Mouse (Mus musculus) hindbrain, postnatal 0 days (tissue): ENCODE measurements at regions not wholly inside any gene's neighbourhood (a gene's known extent, or its start where the extent isn't known, plus 50 kb on each side); places are given as distances from the start of the nearest gene placed in this dataset.
"Not testable (repeated sequence)": the region's sequence is repeated elsewhere in the genome, so short reads cannot be mapped to it uniquely, and the experiment has no call there.

Experiments
- ATAC-seq: fragments of 200-750 bp; cut with Nextera tagmentation; 2 replicates; pipeline ENCODE4 v1.8.0; 2017; ENCODE audit warnings: mild to moderate bottlenecking, moderate TSS enrichment, moderate library complexity
- DNase-seq: peaks from one replicate; pipeline ENCODE4 v3.0.0-alpha.2; 2015; ENCODE audit warnings: low spot score
- H3K27ac ChIP-seq: fragments of 300-500 bp; sonication (generic); 2 replicates; pipeline ENCODE4 v1.5.1; 2014; ENCODE audit warnings: mild to moderate bottlenecking
- H3K27me3 ChIP-seq: fragments of 300-500 bp; sonication (generic); 2 replicates; pipeline ENCODE4 v1.6.1; 2014; ENCODE audit warnings: low read length, mixed read lengths; ENCODE audit not compliant: insufficient read depth
- H3K36me3 ChIP-seq: fragments of 300-500 bp; sonication (generic); 2 replicates; pipeline ENCODE4 v1.6.1; 2014; ENCODE audit warnings: low read length, mixed read lengths; ENCODE audit not compliant: insufficient read depth
- H3K4me1 ChIP-seq: fragments of 300-500 bp; sonication (generic); 2 replicates; pipeline ENCODE4 v1.6.1; 2014; ENCODE audit warnings: antibody characterized with exemption, low read length, mixed read lengths; ENCODE audit not compliant: insufficient read depth
- H3K4me2 ChIP-seq: fragments of 300-500 bp; sonication (generic); 2 replicates; pipeline ENCODE4 v1.6.1; 2014; ENCODE audit warnings: low read depth, mild to moderate bottlenecking, low read length, moderate library complexity, mixed read lengths
- H3K4me3 ChIP-seq: fragments of 300-500 bp; sonication (generic); 2 replicates; pipeline ENCODE4 v1.5.1; 2014; ENCODE audit warnings: low read length
- H3K9ac ChIP-seq: fragments of 300-500 bp; sonication (generic); replicated peaks from 2 replicates; pipeline ENCODE4 v1.6.1; 2014; ENCODE audit warnings: mild to moderate bottlenecking, low read length, moderate library complexity, mixed read lengths
- H3K9me3 ChIP-seq: fragments of 300-500 bp; sonication (generic); 2 replicates; pipeline ENCODE4 v1.6.1; 2016; ENCODE audit warnings: low read length, mixed read lengths
- CTCF ChIP-seq: IDR thresholded peaks from 2 replicates; pipeline ENCODE4 v1.5.1; 2016; ENCODE audit warnings: antibody characterized with exemption, control low read depth, low read depth
- WGBS: fragments of 180-500 bp; shearing (Covaris S2); extraction: QIAGEN DNeasy Blood & Tissue Kit; methylation state at CpG from one replicate; pipeline ENCODE4 v1.1.7; 2014; 5-methylcytosine and 5-hydroxymethylcytosine counted together

- Histone ChIP-seq H3K9ac (no peak overlapping the region), H3K9me3 (no peaks in the 10 kb centered on the region), H3K4me3 (no peak overlapping the region), H3K36me3 (no peaks in the 10 kb centered on the region), H3K27ac (no peak overlapping the region), H3K4me1 (no peaks in the 10 kb centered on the region), H3K27me3 (no peaks in the 10 kb centered on the region), H3K4me2 (no peak overlapping the region)
- ATAC-seq (no peak), DNase-seq (no peak)
- no peak for TF ChIP-seq CTCF
- WGBS = 58% methylated on average over 1 of the region's 1 CpGs
Observed at GRCm38 (mm10) chr14:14514440-14515172, 113.5 kb downstream of the Olfr721-ps1 start.

DNA sequence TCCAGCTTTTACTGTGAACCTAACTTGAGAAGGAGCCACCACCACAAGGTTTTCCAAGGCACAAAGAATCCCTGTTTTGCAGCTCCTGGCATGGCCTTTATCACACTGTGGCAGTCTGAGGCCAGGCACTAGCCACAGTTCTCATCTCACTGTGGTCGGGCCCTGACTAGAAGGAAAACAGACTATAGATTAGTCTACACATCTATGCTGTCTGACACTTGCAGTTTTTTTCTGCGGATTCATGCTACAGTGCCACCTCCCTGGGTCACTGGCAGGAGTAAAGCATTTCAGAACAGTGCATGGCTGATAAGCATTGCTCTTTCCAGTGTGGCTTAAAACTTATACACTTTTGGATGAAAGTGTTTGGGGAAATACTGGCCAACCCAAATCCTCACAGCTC, 114.3 kb downstream of the Olfr721-ps1 start:
- ATAC-seq = no peak
- 86% methylated on average over 2 of the region's 2 CpGs for WGBS

GRCm38 (mm10) chr14:14515918-14516317, 114.8 kb downstream of the Olfr721-ps1 start:
- no peak for TF ChIP-seq CTCF
- WGBS = 63% methylated on average over 5 of the region's 5 CpGs
- no peak overlapping the region for H3K4me2 ChIP-seq
- H3K36me3 ChIP-seq = no peaks in the 10 kb centered on the region
- no peak overlapping the region for H3K4me3 ChIP-seq
- no peak overlapping the region for H3K27ac ChIP-seq
- no peaks in the 10 kb centered on the region for H3K9me3 ChIP-seq
- no peaks in the 10 kb centered on the region for H3K4me1 ChIP-seq
- no peaks in the 10 kb centered on the region for H3K27me3 ChIP-seq
- DNase-seq = no peak
- H3K9ac ChIP-seq = no peak overlapping the region
- ATAC-seq = no peak

More for the DNA sequence above, 114.3 kb downstream of the Olfr721-ps1 start:
- Histone ChIP-seq H3K27ac (no peak overlapping the region), H3K4me2 (no peak overlapping the region), H3K4me1 (no peaks in the 10 kb centered on the region), H3K4me3 (no peak overlapping the region), H3K27me3 (no peaks in the 10 kb centered on the region), H3K9me3 (no peaks in the 10 kb centered on the region), H3K9ac (no peak overlapping the region), H3K36me3 (no peaks in the 10 kb centered on the region)
- no peak for TF ChIP-seq CTCF
- no peak for DNase-seq

GRCm38 (mm10) chr14:14518027-14518426, 116.9 kb downstream of the Olfr721-ps1 start:
- H3K9ac ChIP-seq = no peak overlapping the region
- H3K4me2 ChIP-seq = no peak overlapping the region
- no peak for TF ChIP-seq CTCF
- H3K36me3 ChIP-seq = no peaks in the 10 kb centered on the region
- no peak for ATAC-seq
- H3K4me1 ChIP-seq = no peaks in the 10 kb centered on the region
- H3K4me3 ChIP-seq = no peak overlapping the region
- no peak for DNase-seq
- WGBS = 91% methylated on average over 1 of the region's 1 CpGs
- no peaks in the 10 kb centered on the region for H3K9me3 ChIP-seq
- no peak overlapping the region for H3K27ac ChIP-seq
- H3K27me3 ChIP-seq = no peaks in the 10 kb centered on the region

- H3K4me2 ChIP-seq = no peak overlapping the region
- DNase-seq = no peak
- no peak overlapping the region for H3K4me3 ChIP-seq
- H3K4me1 ChIP-seq = no peaks in the 10 kb centered on the region
- no peak overlapping the region for H3K27ac ChIP-seq
- 79% methylated on average over 2 of the region's 2 CpGs for WGBS
- no peak overlapping the region for H3K9ac ChIP-seq
- no peaks in the 10 kb centered on the region for H3K27me3 ChIP-seq
- no peak for TF ChIP-seq CTCF
- no peaks in the 10 kb centered on the region for H3K36me3 ChIP-seq
- no peaks in the 10 kb centered on the region for H3K9me3 ChIP-seq
- no peak for ATAC-seq
Observed at GRCm38 (mm10) chr14:14518841-14519240, 117.7 kb downstream of the Olfr721-ps1 start.

DNA sequence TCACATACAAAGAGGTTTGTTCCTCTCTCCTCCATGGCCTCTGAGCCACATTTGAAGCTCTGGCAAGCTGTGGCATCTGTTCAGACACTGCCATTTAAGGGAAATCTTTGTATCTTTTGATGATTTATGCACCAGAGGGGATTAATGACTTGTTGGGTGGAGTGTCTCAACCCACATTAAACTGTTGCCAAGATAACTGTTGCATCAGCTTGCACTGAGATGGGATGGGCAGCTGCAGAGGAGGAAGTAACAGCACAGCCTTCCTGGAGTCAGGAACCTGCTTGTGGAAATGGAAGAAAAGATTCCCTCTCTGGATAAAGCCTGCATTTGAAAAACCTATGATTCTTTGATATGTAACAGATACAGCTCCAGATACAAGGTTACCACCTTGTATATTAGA, 119.1 kb downstream of the Olfr721-ps1 start:
- ATAC-seq = no peak
- Histone ChIP-seq H3K4me2 (no peak overlapping the region), H3K9me3 (no peaks in the 10 kb centered on the region), H3K36me3 (no peaks in the 10 kb centered on the region), H3K4me1 (no peaks in the 10 kb centered on the region), H3K4me3 (no peak overlapping the region), H3K27ac (no peak overlapping the region), H3K9ac (no peak overlapping the region), H3K27me3 (no peaks in the 10 kb centered on the region)
- no peak for TF ChIP-seq CTCF
- DNase-seq = no peak

- not testable (repeated sequence) for H3K9ac ChIP-seq, H3K4me3 ChIP-seq, H3K36me3 ChIP-seq, H3K27ac ChIP-seq, DNase-seq, H3K4me1 ChIP-seq, H3K9me3 ChIP-seq, H3K4me2 ChIP-seq, ATAC-seq, H3K27me3 ChIP-seq
- WGBS = 73% methylated on average over 6 of the region's 6 CpGs
Observed at GRCm38 (mm10) chr14:14521331-14521730, 120.2 kb downstream of the Olfr721-ps1 start.
